Mouse (Mus musculus): ENCODE measurements around the gene Nrbf2.

The Nrbf2 gene

GRCm38 (mm10) chr10:67216872-67217271, 68.2 kb downstream of the Nrbf2 start:
- DNase-seq (ENCODE audit: low spot score in 2 of 2): no peak

All from heart, adult 9 months (tissue).